Mouse (Mus musculus) cerebellum, adult 2 months (tissue): ENCODE measurements around the gene Phf20.

Experiments used
- CTCF ChIP-seq: fragments of 200-500 bp; IDR thresholded peaks from 2 replicates; pipeline ENCODE4 v1.5.1; 2011; ENCODE audit warnings: low read depth, mild to moderate bottlenecking, control low read depth, low read length, moderate library complexity, borderline replicate concordance; ENCODE audit not compliant: insufficient read depth
- POLR2A ChIP-seq: fragments of 200-500 bp; IDR thresholded peaks from 2 replicates; pipeline ENCODE4 v1.6.1; 2011; ENCODE audit warnings: low read length, control low read depth, borderline replicate concordance; ENCODE audit not compliant: insufficient read depth

DNA sequence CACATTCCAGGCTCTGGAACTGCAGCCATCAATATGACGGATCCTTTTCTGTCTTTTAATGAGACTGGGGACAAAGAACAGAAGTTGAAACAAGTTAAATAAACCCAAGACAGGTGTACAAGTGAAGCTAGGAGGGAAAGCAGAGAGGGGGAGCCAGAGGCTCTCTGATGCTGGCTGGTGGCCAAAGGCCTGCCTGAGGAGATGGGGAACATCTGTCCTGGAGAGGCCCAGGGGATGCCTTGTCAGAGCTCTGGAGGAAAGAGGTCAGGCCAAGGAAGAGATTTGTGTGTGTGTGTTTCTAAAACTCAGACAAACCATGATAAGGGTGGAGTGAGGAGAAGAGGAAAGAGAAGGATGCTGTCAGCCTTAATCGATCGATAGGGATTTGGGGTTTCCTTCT is 101.4 kb downstream of the Phf20 start:
- TF ChIP-seq CTCF (no peak), POLR2A (no peak)
